Mouse (Mus musculus) cerebellum, adult 9-11 months (tissue): Measurements from ENCODE around the gene Mybpc2.

Experiments
- DNase-seq: peaks from one replicate; pipeline ENCODE4 v3.0.0; 2022

Mybpc2 gene

DNA sequence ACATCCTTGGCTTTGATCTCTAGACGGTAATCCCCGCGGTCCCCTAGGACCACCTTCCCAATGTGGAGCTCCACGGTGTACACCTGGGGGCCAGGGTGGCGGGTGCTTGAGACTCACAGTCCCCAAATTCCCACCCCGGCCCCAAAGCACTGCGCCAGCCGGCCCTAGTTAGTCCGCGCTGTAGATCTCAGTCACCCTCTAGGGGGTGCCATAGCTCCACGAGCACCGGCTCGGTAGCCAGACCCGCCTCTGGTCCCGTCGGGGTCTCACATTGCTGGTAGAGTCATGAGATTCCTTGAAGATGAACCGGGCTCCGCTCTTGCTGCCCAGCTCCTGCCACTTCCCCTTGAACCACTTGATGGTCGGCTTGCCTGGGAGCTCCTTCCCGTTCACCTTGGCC lies 2.7 kb downstream of the Mybpc2 start:
- DNase-seq: peak; percentile 62

- no peak for DNase-seq
Measured at GRCm38 (mm10) chr7:44520990-44521389, 3.5 kb downstream of the Mybpc2 start.

GRCm38 (mm10) chr7:44519240-44519913 lies 5.1 kb downstream of the Mybpc2 start:
- DNase-seq: no peak

DNA sequence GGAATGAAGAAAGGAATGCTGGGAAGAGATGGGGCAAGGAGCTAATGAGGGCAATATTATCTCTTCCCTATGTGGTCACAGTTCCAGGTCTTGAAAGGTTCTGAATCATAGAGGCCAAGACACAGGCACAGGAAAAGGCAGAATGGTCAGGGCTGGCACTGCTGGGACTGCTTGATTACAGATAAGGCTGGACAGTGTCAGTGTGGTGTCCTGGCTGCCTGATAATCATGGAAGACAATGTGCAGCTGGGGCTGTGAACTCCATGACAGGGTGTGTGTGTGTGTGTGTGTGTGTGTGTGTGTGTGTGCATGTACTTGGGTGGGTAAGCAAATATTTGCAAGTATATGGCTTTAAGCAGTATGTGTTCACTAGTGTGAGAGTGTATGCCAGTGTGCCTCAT lies 17.0 kb downstream of the Mybpc2 start:
- DNase-seq: no peak

DNA sequence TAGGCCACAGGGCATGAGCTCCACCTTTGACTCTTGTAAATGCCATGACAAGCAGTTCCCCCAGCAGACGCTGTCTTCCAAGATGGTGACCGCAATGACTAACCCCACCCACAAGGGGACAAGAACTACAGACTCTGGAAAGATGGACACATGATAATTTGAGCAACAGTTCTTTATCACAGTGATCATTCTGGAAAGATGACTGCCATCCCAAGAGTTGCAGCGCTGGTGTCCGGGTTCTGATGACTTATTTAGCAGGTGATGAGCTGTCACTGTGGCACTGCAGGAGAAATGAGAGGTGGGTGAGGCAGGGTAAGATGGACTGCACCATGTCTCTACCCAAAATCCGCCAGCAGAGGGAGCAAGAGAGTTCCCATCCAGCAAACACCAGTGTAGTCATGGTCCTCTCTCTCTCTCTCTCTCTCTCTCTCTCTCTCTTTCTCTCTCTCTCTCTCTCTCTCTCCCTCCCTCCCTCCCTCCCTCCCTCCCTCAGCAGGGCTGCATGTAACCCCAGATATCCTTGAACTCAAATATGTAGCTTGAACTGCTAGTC lies 22.8 kb downstream of the Mybpc2 start:
- DNase-seq: peak; percentile 69

- DNase-seq: peak; percentile 33
Measured at GRCm38 (mm10) chr7:44500046-44500445, 24.4 kb downstream of the Mybpc2 start.

GRCm38 (mm10) chr7:44498922-44499321 lies 25.5 kb downstream of the Mybpc2 start:
- DNase-seq: peak; percentile 29

GRCm38 (mm10) chr7:44497361-44498055 lies 26.9 kb downstream of the Mybpc2 start:
- DNase-seq: peak; percentile 67

DNA sequence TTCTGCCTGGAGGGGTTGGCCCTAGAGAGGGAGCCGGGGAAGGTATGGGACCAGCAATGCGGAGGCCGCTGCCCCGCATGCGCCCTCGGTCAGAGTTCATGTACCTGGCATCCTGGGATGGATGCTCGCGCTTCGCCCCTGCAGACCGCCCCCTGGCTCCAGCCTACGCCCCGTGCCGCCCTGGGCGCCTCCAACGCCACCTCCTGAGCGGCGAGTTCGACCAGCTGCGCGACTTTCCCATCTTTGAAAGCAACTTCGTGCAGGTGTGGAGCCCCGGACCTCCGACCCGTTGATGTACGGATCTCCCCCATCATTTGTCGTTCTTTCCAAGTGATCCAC lies 27.7 kb downstream of the Mybpc2 start:
- DNase-seq: no peak

DNA sequence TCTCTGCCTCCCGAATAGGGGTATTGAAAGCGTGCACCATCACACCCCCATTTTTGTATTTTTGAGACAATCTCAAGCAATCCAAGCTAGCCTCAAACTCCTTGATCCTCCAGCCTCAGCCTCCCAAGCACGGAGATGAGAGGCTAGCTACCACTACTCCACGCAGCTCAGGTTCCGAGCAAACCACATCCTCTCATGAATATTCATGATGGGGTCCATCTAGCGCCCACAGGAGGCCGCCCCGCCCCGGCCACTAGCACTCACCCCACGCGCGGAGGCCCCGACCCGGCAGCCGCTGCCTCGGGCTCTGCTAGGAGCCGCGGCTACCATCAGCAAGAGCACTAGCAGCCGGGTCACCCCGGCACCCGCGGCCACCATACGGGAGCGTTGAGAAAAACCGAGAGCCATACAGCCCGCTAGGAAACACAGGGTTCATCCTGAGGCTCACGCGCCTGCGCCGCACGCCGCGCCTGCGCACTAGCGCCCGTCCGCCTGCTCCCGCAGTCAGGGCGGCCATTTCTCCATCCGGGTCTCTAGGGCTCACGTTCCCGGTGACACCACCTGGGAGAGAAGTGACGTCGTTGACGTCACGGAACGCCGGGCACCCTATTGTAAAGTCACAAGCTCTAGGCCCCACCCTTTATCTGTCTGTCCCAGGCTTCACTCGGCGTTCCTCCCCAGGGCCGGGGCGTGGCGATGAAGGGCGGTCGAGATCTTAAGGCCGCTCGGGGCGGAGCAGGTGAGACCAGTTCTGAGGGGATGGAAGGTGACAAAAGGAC lies 28.3 kb downstream of the Mybpc2 start, which contains the start of the genes Emc10 and Fam71e1:
Gene Emc10, minus strand, starts transcription at position 538 of the 779 bp plus-strand sequence.
Gene Fam71e1, plus strand, starts transcription at position 590 of the 779 bp plus-strand sequence.
- DNase-seq: peak; percentile 99

DNA sequence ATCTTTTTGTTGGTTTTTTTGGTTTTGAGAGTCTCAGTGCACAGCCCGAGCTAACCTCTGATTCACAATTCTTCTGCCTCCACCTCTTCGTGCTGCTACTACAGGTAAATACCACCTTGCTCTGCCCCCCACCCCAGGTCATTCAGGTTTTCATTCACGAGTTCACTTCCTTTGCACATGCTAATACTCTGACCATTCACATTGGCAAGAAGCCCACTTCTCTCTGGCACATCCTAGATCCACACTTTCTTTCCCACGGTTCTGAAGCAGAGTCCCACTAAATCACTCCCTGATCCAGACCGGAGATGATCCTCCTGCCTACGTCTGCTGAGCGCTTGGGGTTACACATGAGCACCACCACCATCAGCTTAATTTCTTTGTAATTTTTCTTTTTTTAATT lies 29.4 kb downstream of the Mybpc2 start:
- DNase-seq: peak; percentile 63

DNA sequence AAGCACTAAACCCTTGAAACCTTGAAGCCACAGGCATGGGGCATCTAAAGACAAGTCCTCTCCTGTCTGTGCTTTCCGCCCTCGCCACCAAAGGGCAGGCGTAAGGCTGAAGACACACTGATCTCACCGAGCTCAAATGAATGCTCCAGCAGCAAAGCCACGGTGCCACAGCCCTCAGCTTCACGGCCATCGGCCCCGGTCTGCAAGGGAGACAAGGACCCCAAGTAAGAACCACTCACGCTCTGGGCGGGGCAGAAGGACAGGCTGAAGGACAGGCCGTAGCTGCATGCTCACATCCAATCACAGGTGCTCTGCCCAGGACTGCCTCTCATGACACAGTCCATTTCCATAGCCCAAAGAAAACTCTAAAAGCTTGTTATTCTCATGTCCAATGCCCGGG lies 29.8 kb downstream of the Mybpc2 start:
- DNase-seq: peak; percentile 54

DNA sequence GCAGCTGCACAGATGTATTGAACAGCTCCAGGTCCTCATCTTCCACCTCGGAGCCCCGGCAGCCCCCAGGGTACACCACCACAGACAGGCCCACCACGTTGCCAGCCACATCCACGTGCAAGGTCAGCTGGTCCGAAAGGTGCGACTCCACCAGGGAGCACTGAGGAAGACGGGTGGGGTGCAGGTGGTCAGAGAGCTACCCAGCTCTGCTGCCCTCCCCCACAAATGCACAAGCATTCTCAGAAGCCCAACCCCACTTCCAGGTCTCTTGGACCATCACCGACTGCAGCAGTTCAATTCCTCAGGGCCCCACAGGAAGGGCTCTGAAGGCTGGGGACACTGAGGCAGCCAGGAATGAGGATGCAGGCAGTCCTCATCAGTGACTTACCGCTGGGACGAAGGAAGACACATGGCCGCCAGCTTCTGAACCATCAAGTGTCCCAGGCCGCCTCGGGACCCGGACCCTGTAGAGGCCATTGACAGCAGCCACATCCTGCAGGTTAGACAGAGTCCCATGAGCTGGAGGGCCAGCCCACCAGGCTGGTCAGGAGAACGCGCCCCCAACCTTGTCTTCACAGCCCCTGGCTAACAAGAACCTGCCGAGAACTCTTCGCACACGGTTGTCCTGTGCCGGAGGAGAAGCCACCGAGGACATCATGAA lies 32.2 kb downstream of the Mybpc2 start:
- no peak for DNase-seq

- peak; percentile 35 for DNase-seq
Measured at GRCm38 (mm10) chr7:44491391-44491790, 33.1 kb downstream of the Mybpc2 start.

- DNase-seq: peak; percentile 34
Measured at GRCm38 (mm10) chr7:44490281-44490680, 34.2 kb downstream of the Mybpc2 start.

DNA sequence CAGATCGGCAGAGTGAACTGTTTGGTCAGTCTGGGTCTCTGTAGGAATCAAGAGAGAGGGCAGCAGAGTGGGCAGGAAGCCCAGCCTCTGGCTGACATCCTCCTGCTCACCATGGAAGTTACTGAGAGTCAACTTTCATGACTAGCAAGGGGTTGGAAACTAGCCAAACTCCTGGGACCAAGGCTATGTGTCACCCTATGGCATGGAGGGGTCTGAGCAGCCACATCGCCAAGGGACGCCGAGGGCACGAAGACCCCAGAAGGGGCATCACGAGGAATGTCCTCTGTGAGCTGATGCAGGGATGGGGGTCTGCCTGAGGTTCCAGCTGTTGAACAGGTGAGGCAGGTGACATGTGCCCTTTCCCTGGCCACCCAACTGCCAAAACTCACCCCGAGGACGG lies 35.9 kb downstream of the Mybpc2 start:
- peak; percentile 38 for DNase-seq

GRCm38 (mm10) chr7:44487936-44488335 lies 36.5 kb downstream of the Mybpc2 start:
- DNase-seq: no peak

DNA sequence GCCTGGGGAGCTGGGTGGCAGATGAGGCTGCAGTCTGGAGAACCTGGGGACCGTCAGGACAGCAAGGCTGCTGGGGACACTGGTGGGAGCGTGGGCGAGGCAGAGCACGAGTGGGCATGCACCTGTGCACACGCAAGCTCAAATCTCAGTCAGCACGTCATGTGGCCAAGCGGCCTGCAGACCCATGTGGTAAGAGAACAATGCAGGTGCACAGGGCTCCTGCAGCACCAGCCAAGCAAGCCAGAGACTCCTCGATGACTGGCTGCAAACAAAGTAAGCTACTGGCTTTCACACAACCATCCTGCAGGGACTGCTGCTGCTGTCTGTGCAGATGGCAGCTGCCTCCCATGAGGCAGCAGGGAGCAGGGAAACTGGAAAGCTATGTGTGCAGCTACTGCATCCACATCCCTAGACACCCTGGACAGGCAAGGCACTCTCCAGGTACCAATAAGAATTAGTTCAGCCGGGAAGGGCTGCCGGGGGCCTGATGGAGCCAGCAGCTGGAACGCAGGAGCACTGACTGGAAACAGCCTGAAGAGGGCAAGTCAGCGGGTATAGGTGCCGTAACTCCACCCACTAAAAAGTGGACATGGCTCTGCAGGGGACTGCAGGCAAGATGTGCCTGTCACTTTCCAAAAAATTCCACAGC lies 37.4 kb downstream of the Mybpc2 start:
- DNase-seq: peak; percentile 33

- no peak for DNase-seq
Measured at GRCm38 (mm10) chr7:44485572-44486195, 38.8 kb downstream of the Mybpc2 start.

DNA sequence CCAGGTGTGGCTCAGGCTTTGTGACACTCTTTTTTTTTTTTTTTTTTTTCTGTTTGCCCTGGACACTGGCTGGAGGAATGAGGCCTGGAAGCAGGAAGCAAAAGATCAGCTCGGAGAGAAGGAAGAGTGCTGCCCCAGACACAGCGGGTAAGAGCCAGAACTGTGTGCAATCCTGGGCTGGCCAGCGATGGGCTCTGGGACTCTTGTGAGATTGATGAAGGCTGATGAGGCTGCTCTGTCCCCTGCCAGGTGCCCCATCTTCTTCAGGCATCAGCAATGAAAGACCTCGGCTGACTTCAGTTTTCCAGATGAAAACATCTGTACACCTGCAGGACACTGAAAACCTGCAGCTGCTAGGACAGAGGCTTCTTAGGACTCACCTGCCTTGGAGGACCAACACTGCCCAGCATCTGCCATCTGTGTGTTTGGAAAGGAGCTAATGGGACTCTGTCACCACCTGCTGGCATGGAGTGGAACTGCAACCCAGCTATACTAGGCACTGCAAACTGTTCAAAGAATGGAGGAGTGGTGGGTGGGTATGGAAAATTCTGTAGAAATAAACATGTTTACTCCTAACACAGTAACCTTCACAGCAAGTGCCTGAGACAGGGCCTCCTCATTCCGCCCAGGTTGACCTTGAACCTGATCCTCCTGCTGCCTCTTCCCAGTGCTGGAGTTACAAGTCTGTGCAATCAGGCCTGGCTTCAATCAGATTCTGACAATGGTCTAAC lies 39.5 kb downstream of the Mybpc2 start:
- DNase-seq: peak; percentile 82

- DNase-seq: no peak
Measured at GRCm38 (mm10) chr7:44484109-44484508, 40.3 kb downstream of the Mybpc2 start.
